Mouse (Mus musculus) CD4-positive naive resting alpha-beta T cell, adult 57 days (primary cell): ENCODE results near the gene Hsfy2. TPM values are rescaled to one million over a fixed set of nuclear protein-coding genes. Genes with fewer than 3 reads are reported as not detected.

Source experiments
- total RNA-seq: library from RNA; stranded (reverse); gene quantifications from one replicate; pipeline ENCODE4 v1.2.4, GENCODE M21; 2023

The Hsfy2 gene
- not detected for total RNA-seq

GRCm38 (mm10) chr1:56637335-56637734 lies at the start of gene Hsfy2:
Gene Hsfy2 (minus strand): TSS chr1:56637435.

